Mouse (Mus musculus): ENCODE data around the gene Lrig2. TPM values are rescaled to one million over a fixed set of nuclear protein-coding genes. Genes with fewer than 3 reads are reported as not detected.

The Lrig2 gene
- polyA plus RNA-seq, 1 experiment from 2014 or later = 37.8 TPM

GRCm38 (mm10) chr3:104442357-104442756, 69.4 kb downstream of the Lrig2 start:
- 37% methylated on average over 5 of the region's 5 CpGs for WGBS
- no peak for DNase-seq (ENCODE audit: low spot score)
- 0 out of 2 replicates have a peak, but pooled peaks have one; percentile 15 for ATAC-seq (ENCODE audit: low FRiP score)
- Histone ChIP-seq H3K9me3 (ENCODE audit: control insufficient read depth, low read length) (no peaks in the 10 kb centered on the region), H3K4me2 (replicated peaks) (peak overlapping the region; percentile 36), H3K9ac (0 out of 2 replicates have a peak overlapping the region, but pooled peaks have one; percentile 18), H3K27me3 (ENCODE audit: control insufficient read depth, insufficient read depth, low read length) (no peaks in the 10 kb centered on the region), H3K27ac (no peak overlapping the region), H3K4me3 (replicated peaks; ENCODE audit: low read length) (no peak overlapping the region), H3K4me1 (replicated peaks; ENCODE audit: control insufficient read depth, insufficient read depth, low read length) (0 out of 2 replicates have a peak, but pooled peaks cover 7% of the 10 kb centered on the region), H3K36me3 (replicated peaks; ENCODE audit: control insufficient read depth, insufficient read depth) (no peaks in the 10 kb centered on the region)

- 18% methylated on average over 15 of the region's 15 CpGs for WGBS
- DNase-seq (ENCODE audit: low spot score) (peak; percentile 97), ATAC-seq (ENCODE audit: low FRiP score) (peak; percentile 96)
- Histone ChIP-seq H3K4me2 (replicated peaks) (peak overlapping the region; percentile 36), H3K4me3 (replicated peaks; ENCODE audit: low read length) (0 out of 2 replicates have a peak overlapping the region, but pooled peaks have one; percentile 2), H3K36me3 (replicated peaks; ENCODE audit: control insufficient read depth, insufficient read depth) (no peaks in the 10 kb centered on the region), H3K4me1 (replicated peaks; ENCODE audit: control insufficient read depth, insufficient read depth, low read length) (0 out of 2 replicates have a peak, but pooled peaks cover 7% of the 10 kb centered on the region), H3K27me3 (ENCODE audit: control insufficient read depth, insufficient read depth, low read length) (no peaks in the 10 kb centered on the region), H3K9ac (peak overlapping the region; percentile 39), H3K9me3 (ENCODE audit: control insufficient read depth, low read length) (no peaks in the 10 kb centered on the region), H3K27ac (peak overlapping the region; percentile 45)
Observed at GRCm38 (mm10) chr3:104441870-104442283, 69.8 kb downstream of the Lrig2 start.

GRCm38 (mm10) chr3:104441435-104441834, 70.3 kb downstream of the Lrig2 start:
- Histone ChIP-seq H3K36me3 (replicated peaks; ENCODE audit: control insufficient read depth, insufficient read depth) (no peaks in the 10 kb centered on the region), H3K4me3 (replicated peaks; ENCODE audit: low read length) (0 out of 2 replicates have a peak overlapping the region, but pooled peaks have one; percentile 2), H3K4me1 (replicated peaks; ENCODE audit: control insufficient read depth, insufficient read depth, low read length) (0 out of 2 replicates have a peak, but pooled peaks cover 7% of the 10 kb centered on the region), H3K27ac (peak overlapping the region; percentile 45), H3K27me3 (ENCODE audit: control insufficient read depth, insufficient read depth, low read length) (no peaks in the 10 kb centered on the region), H3K4me2 (replicated peaks) (peak overlapping the region; percentile 36), H3K9ac (peak overlapping the region; percentile 39), H3K9me3 (ENCODE audit: control insufficient read depth, low read length) (no peaks in the 10 kb centered on the region)
- WGBS = 89% methylated on average over 7 of the region's 7 CpGs
- ATAC-seq (ENCODE audit: low FRiP score) (peak; percentile 34), DNase-seq (ENCODE audit: low spot score) (no peak)

- no peaks in the 10 kb centered on the region for H3K27me3 ChIP-seq (ENCODE audit: control insufficient read depth, insufficient read depth, low read length)
- H3K27ac ChIP-seq = no peak overlapping the region
- no peak overlapping the region for H3K9ac ChIP-seq
- ATAC-seq (ENCODE audit: low FRiP score) (no peak), DNase-seq (ENCODE audit: low spot score) (no peak)
- no peak overlapping the region for H3K4me2 ChIP-seq (replicated peaks)
- no peak overlapping the region for H3K4me3 ChIP-seq (replicated peaks; ENCODE audit: low read length)
- H3K4me1 ChIP-seq (replicated peaks; ENCODE audit: control insufficient read depth, insufficient read depth, low read length) = 0 out of 2 replicates have a peak, but pooled peaks cover 7% of the 10 kb centered on the region
- WGBS = 97% methylated on average over 1 of the region's 1 CpGs
- H3K36me3 ChIP-seq (replicated peaks; ENCODE audit: control insufficient read depth, insufficient read depth) = no peaks in the 10 kb centered on the region
- H3K9me3 ChIP-seq (ENCODE audit: control insufficient read depth, low read length) = no peaks in the 10 kb centered on the region
Observed at GRCm38 (mm10) chr3:104438777-104439176, 72.9 kb downstream of the Lrig2 start.

- no peaks in the 10 kb centered on the region for H3K27me3 ChIP-seq (ENCODE audit: control insufficient read depth, insufficient read depth, low read length)
- no peak overlapping the region for H3K27ac ChIP-seq
- no peaks in the 10 kb centered on the region for H3K36me3 ChIP-seq (replicated peaks; ENCODE audit: control insufficient read depth, insufficient read depth)
- no peak overlapping the region for H3K4me3 ChIP-seq (replicated peaks; ENCODE audit: low read length)
- ATAC-seq (ENCODE audit: low FRiP score) (no peak), DNase-seq (ENCODE audit: low spot score) (no peak)
- 0 out of 2 replicates have a peak, but pooled peaks cover 7% of the 10 kb centered on the region for H3K4me1 ChIP-seq (replicated peaks; ENCODE audit: control insufficient read depth, insufficient read depth, low read length)
- WGBS = 50% methylated on average over 7 of the region's 7 CpGs
- H3K9me3 ChIP-seq (ENCODE audit: control insufficient read depth, low read length) = no peaks in the 10 kb centered on the region
- no peak overlapping the region for H3K9ac ChIP-seq
- H3K4me2 ChIP-seq (replicated peaks) = no peak overlapping the region
Observed at GRCm38 (mm10) chr3:104437576-104437975, 74.1 kb downstream of the Lrig2 start.

GRCm38 (mm10) chr3:104435947-104436346, 75.8 kb downstream of the Lrig2 start:
- H3K36me3 ChIP-seq (replicated peaks; ENCODE audit: control insufficient read depth, insufficient read depth) = no peaks in the 10 kb centered on the region
- DNase-seq (ENCODE audit: low spot score) = no peak

GRCm38 (mm10) chr3:104434246-104434696, 77.4 kb downstream of the Lrig2 start:
- Histone ChIP-seq H3K4me3 (replicated peaks; ENCODE audit: low read length) (peak overlapping the region; percentile 16; the same call in 1 of the 2 replicates), H3K36me3 (replicated peaks; ENCODE audit: control insufficient read depth, insufficient read depth) (no peaks in the 10 kb centered on the region), H3K9ac (no peak overlapping the region), H3K9me3 (ENCODE audit: control insufficient read depth, low read length) (no peaks in the 10 kb centered on the region), H3K4me2 (replicated peaks) (peak overlapping the region; percentile 30), H3K4me1 (replicated peaks; ENCODE audit: control insufficient read depth, insufficient read depth, low read length) (no peaks in the 10 kb centered on the region), H3K27ac (no peak overlapping the region), H3K27me3 (ENCODE audit: control insufficient read depth, insufficient read depth, low read length) (no peaks in the 10 kb centered on the region)
- no peak for ATAC-seq (ENCODE audit: low FRiP score)
- 4% methylated on average over 9 of the region's 9 CpGs for WGBS
- DNase-seq (ENCODE audit: low spot score) = no peak

More at GRCm38 (mm10) chr3:104435947-104436346, 75.8 kb downstream of the Lrig2 start:
- Histone ChIP-seq H3K27ac (no peak overlapping the region), H3K9me3 (ENCODE audit: control insufficient read depth, low read length) (no peaks in the 10 kb centered on the region), H3K27me3 (ENCODE audit: control insufficient read depth, insufficient read depth, low read length) (no peaks in the 10 kb centered on the region), H3K4me3 (replicated peaks; ENCODE audit: low read length) (no peak overlapping the region), H3K4me1 (replicated peaks; ENCODE audit: control insufficient read depth, insufficient read depth, low read length) (no peaks in the 10 kb centered on the region), H3K4me2 (replicated peaks) (no peak overlapping the region), H3K9ac (no peak overlapping the region)
- ATAC-seq (ENCODE audit: low FRiP score) = no peak
- WGBS = 97% methylated on average over 3 of the region's 3 CpGs

- Histone ChIP-seq H3K36me3 (replicated peaks; ENCODE audit: control insufficient read depth, insufficient read depth) (no peaks in the 10 kb centered on the region), H3K4me2 (replicated peaks) (no peak overlapping the region), H3K9ac (no peak overlapping the region), H3K4me3 (replicated peaks; ENCODE audit: low read length) (no peak overlapping the region), H3K27ac (no peak overlapping the region), H3K27me3 (ENCODE audit: control insufficient read depth, insufficient read depth, low read length) (no peaks in the 10 kb centered on the region), H3K4me1 (replicated peaks; ENCODE audit: control insufficient read depth, insufficient read depth, low read length) (no peaks in the 10 kb centered on the region), H3K9me3 (ENCODE audit: control insufficient read depth, low read length) (no peaks in the 10 kb centered on the region)
- DNase-seq (ENCODE audit: low spot score) (no peak), ATAC-seq (ENCODE audit: low FRiP score) (no peak)
- 79% methylated on average over 6 of the region's 6 CpGs for WGBS
Observed at GRCm38 (mm10) chr3:104432651-104433050, 79.1 kb downstream of the Lrig2 start.

GRCm38 (mm10) chr3:104431848-104432159, 79.9 kb downstream of the Lrig2 start:
- Histone ChIP-seq H3K27me3 (ENCODE audit: control insufficient read depth, insufficient read depth, low read length) (no peaks in the 10 kb centered on the region), H3K27ac (no peak overlapping the region), H3K36me3 (replicated peaks; ENCODE audit: control insufficient read depth, insufficient read depth) (no peaks in the 10 kb centered on the region), H3K4me3 (replicated peaks; ENCODE audit: low read length) (no peak overlapping the region), H3K4me2 (replicated peaks) (no peak overlapping the region), H3K9me3 (ENCODE audit: control insufficient read depth, low read length) (no peaks in the 10 kb centered on the region), H3K4me1 (replicated peaks; ENCODE audit: control insufficient read depth, insufficient read depth, low read length) (no peaks in the 10 kb centered on the region), H3K9ac (no peak overlapping the region)
- no peak for ATAC-seq (ENCODE audit: low FRiP score)
- 33% methylated on average over 10 of the region's 10 CpGs for WGBS
- no peak for DNase-seq (ENCODE audit: low spot score)
